Mouse (Mus musculus): ENCODE results near the gene Gm38392.

DNA sequence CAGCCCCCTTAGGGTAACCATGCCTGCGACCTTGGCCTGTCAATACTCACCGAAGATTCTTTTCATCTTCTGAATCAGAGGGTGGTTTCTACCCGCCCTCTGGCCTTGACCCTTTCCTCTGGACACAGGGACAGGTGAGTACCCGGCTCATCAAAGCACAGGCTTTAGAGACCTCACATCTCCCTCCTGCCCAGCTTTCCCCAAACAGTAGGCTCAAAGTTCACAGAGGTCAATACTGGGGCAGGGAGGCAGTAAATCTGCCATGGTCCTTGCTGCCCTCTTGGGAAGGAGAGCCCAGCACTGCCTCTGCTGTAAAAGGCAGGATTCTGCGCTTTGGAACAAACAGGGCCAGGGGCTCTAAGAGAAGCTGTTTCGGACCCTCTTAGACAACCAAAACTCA, 34.3 kb downstream of the Gm38392 start:
- no peak for TF ChIP-seq CTCF (IDR thresholded peaks at IDR 0.05; ENCODE audit: low read depth)
- TF ChIP-seq EP300 (IDR thresholded peaks at IDR 0.05; ENCODE audit: low read depth) = no peak

Data from heart, postnatal 0 days (tissue).